Comparison of ENCODE assay signal across 9 mouse cellular contexts in genomic region chr12:86775561-86776280, GRCm38 (mm10). TPM values are rescaled to one million over a fixed set of nuclear protein-coding genes. Genes with fewer than 3 reads are reported as not detected.
DNase-seq lines count a peak whose midpoint lies in the region; ATAC-seq and TF ChIP-seq lines count a peak whose summit lies in the region.
"Had no signal": no experiment of that assay in that cellular context is flagged by ENCODE, and none has a peak within 500 bp of the region (broad histone marks: within the 10 kb centered on the region; RNA-seq: fewer than 3 reads in every experiment).

No protein-coding gene starts in this region.

- no peak for TF ChIP-seq EP300 in liver, postnatal 0 days (IDR thresholded peaks at IDR 0.05; ENCODE audit: low read depth)

- peak; percentile 30 to 38 for DNase-seq in cerebellum, postnatal 25 days
- DNase-seq in cerebellum, adult 8-10 months = no peak
- DNase-seq in brain, adult 2 months (ENCODE audit: low read depth, low spot score) = peak; percentile 25
- no peak for DNase-seq in layer of hippocampus, adult 9-10 months (ENCODE audit: low spot score)
- DNase-seq in spleen, postnatal 36 days (ENCODE audit: low spot score in 2 of 2) = no peak
- no peak for DNase-seq in liver, postnatal 0 days

- peak overlapping the region; percentile 14 to 55 for H3K27ac ChIP-seq in heart, embryonic 14.5 days (replicated peaks in 1 of 2; ENCODE audit: control insufficient read depth in 1 of 2, insufficient read depth in 1 of 2, low read depth in 2 of 2, low read length in 2 of 2)
- H3K27ac ChIP-seq in lung, embryonic 16.5 days (ENCODE audit: low read length) = peak overlapping the region; percentile 32
- no peak overlapping the region for H3K27ac ChIP-seq in liver, postnatal 0 days (ENCODE audit: low read depth)
- H3K27ac ChIP-seq: embryonic facial prominence, embryonic 12.5 days had no signal

- H3K4me2 ChIP-seq in heart, embryonic 14.5 days (ENCODE audit: low read length) = no peak overlapping the region
- H3K4me2 ChIP-seq in lung, embryonic 16.5 days (ENCODE audit: low read depth, low read length) = no peak overlapping the region
- no peak overlapping the region for H3K4me2 ChIP-seq in liver, postnatal 0 days (ENCODE audit: low read depth, low read length)
- H3K4me2 ChIP-seq: embryonic facial prominence, embryonic 12.5 days had no signal

- peaks cover 10 to 16% of the 10 kb centered on the region in 2 experiments; a peak in 3 of 4 replicates for H3K4me1 ChIP-seq in heart, embryonic 14.5 days (ENCODE audit: control insufficient read depth in 2 of 2, insufficient read depth in 2 of 2, low read length in 2 of 2)
- peaks cover 15% of the 10 kb centered on the region for H3K4me1 ChIP-seq in lung, embryonic 16.5 days (replicated peaks; ENCODE audit: control insufficient read depth, insufficient read depth, low read length)
- H3K4me1 ChIP-seq in liver, postnatal 0 days (ENCODE audit: insufficient read depth) = no peaks in the 10 kb centered on the region

- TF ChIP-seq CTCF in liver, postnatal 0 days (IDR thresholded peaks at IDR 0.05; ENCODE audit: low read depth) = no peak

- WGBS in heart, embryonic 14.5 days = 37% methylated on average over 7 of the region's 7 CpGs
- WGBS in lung, embryonic 16.5 days = 54% methylated on average over 7 of the region's 7 CpGs
- 65% methylated on average over 7 of the region's 7 CpGs for WGBS in liver, postnatal 0 days (ENCODE audit: insufficient replicate concordance)

- H3K4me3 ChIP-seq in heart, embryonic 14.5 days (ENCODE audit: control insufficient read depth in 1 of 2, insufficient read depth in 1 of 2, low read depth in 1 of 2, low read length in 2 of 2) = no peak overlapping the region
- H3K4me3 ChIP-seq in lung, embryonic 16.5 days (ENCODE audit: low read length) = no peak overlapping the region
- H3K4me3 ChIP-seq in liver, postnatal 0 days (ENCODE audit: low read depth, low read length) = no peak overlapping the region
- H3K4me3 ChIP-seq: embryonic facial prominence, embryonic 12.5 days had no signal

- ATAC-seq in heart, embryonic 14.5 days (ENCODE audit: insufficient number of reproducible peaks, insufficient read depth, low FRiP score, low read depth) = 0 out of 2 replicates have a peak, but pooled peaks have one; percentile 41
- ATAC-seq in lung, embryonic 16.5 days (ENCODE audit: low read depth) = peak; percentile 43; the same call in 1 of the 2 replicates
- no peak for ATAC-seq in liver, postnatal 0 days

- no peaks in the 10 kb centered on the region for H3K27me3 ChIP-seq in heart, embryonic 14.5 days (ENCODE audit: control insufficient read depth, insufficient read depth, low read length)
- no peaks in the 10 kb centered on the region for H3K27me3 ChIP-seq in lung, embryonic 16.5 days (ENCODE audit: control insufficient read depth, insufficient read depth, low read depth, low read length)
- H3K27me3 ChIP-seq in liver, postnatal 0 days (ENCODE audit: insufficient read depth, low read length) = no peaks in the 10 kb centered on the region
- H3K27me3 ChIP-seq: embryonic facial prominence, embryonic 12.5 days had no signal

- H3K9ac ChIP-seq in heart, embryonic 14.5 days (ENCODE audit: low read length) = no peak overlapping the region
- H3K9ac ChIP-seq in lung, embryonic 16.5 days (ENCODE audit: low read length) = peak overlapping the region; percentile 17; the same call in 1 of the 2 replicates
- H3K9ac ChIP-seq in liver, postnatal 0 days (replicated peaks) = no peak overlapping the region
- H3K9ac ChIP-seq: embryonic facial prominence, embryonic 12.5 days had no signal

- no peaks in the 10 kb centered on the region for H3K9me3 ChIP-seq in heart, embryonic 14.5 days (ENCODE audit: control insufficient read depth, low read length)
- no peaks in the 10 kb centered on the region for H3K9me3 ChIP-seq in lung, embryonic 16.5 days (ENCODE audit: control insufficient read depth, low read length)
- H3K9me3 ChIP-seq in liver, postnatal 0 days (ENCODE audit: low read length) = no peaks in the 10 kb centered on the region

- H3K36me3 ChIP-seq in heart, embryonic 14.5 days (ENCODE audit: control insufficient read depth, insufficient read depth, low read length) = no peaks in the 10 kb centered on the region
- H3K36me3 ChIP-seq in lung, embryonic 16.5 days (ENCODE audit: control insufficient read depth, insufficient read depth, low read length) = no peaks in the 10 kb centered on the region
- H3K36me3 ChIP-seq in liver, postnatal 0 days (replicated peaks; ENCODE audit: insufficient read depth, low read length) = no peaks in the 10 kb centered on the region
- H3K36me3 ChIP-seq: embryonic facial prominence, embryonic 12.5 days had no signal

RNA-seq across cellular contexts. Expression of gene Lrrc74a, which starts 41.6 kb away (rescaled TPM):
- polyA plus RNA-seq in heart, embryonic 14.5 days (2014; fragmentation: Nextera tagmentation; extraction: Ambion mirVana) = not detected in 2 replicates
- polyA plus RNA-seq in lung, embryonic 16.5 days (2015; fragmentation: Nextera tagmentation; extraction: Ambion mirVana) = not detected in 2 replicates
- not detected in 2 replicates for polyA plus RNA-seq in liver, postnatal 0 days (2015; fragmentation: Nextera tagmentation; extraction: Ambion mirVana)
- polyA plus RNA-seq: embryonic facial prominence, embryonic 12.5 days had no signal

RNA-seq across cellular contexts. Expression of gene Angel1, which starts 49.5 kb away (rescaled TPM):
- polyA plus RNA-seq in heart, embryonic 14.5 days (2014; fragmentation: Nextera tagmentation; extraction: Ambion mirVana) = 8.4 and 9.6 TPM in 2 replicates
- 11.9 and 12.4 TPM in 2 replicates for polyA plus RNA-seq in lung, embryonic 16.5 days (2015; fragmentation: Nextera tagmentation; extraction: Ambion mirVana)
- 0.80 and 0.99 TPM in 2 replicates for polyA plus RNA-seq in liver, postnatal 0 days (2015; fragmentation: Nextera tagmentation; extraction: Ambion mirVana)

Comparison
In these comparisons a context has a peak if more than half of its experiments do, and no peak if none do; other contexts are left out.
1. DNase-seq: peak in cerebellum, postnatal 25 days (2 of 2) and brain, adult 2 months (single experiment); none in cerebellum, adult 8-10 months (single experiment), layer of hippocampus, adult 9-10 months (single experiment), spleen, postnatal 36 days (0 of 2) and liver, postnatal 0 days (single experiment).